Mouse (Mus musculus) cerebellum, adult 2 months (tissue): ENCODE data around the gene Gsk3b. TPM values are rescaled to one million over a fixed set of nuclear protein-coding genes. Genes with fewer than 3 reads are reported as not detected.

Experiments used
- DNase-seq, 2 experiments: peaks; one replicate each; pipeline ENCODE4 v3.0.0; 2021
- H3K27ac ChIP-seq: fragments of 200-500 bp; 2 replicates; pipeline ENCODE4 v1.5.1; 2012; ENCODE audit warnings: low read length, control low read depth, inconsistent platforms; ENCODE audit not compliant: insufficient read depth
- H3K27me3 ChIP-seq: fragments of 200-500 bp; 2 replicates; pipeline ENCODE4 v1.6.1; 2012; ENCODE audit warnings: inconsistent platforms, mild to moderate bottlenecking, low read length, moderate library complexity; ENCODE audit not compliant: control insufficient read depth, insufficient read depth
- H3K4me1 ChIP-seq: fragments of 200-500 bp; 2 replicates; pipeline ENCODE4 v1.6.1; 2011; ENCODE audit warnings: low read length; ENCODE audit not compliant: control insufficient read depth, insufficient read depth
- H3K4me3 ChIP-seq: fragments of 200-500 bp; replicated peaks from 2 replicates; pipeline ENCODE3; 2011; ENCODE audit warnings: mild to moderate bottlenecking, low read depth, low read length, control low read depth; ENCODE audit not compliant: insufficient read depth
- CTCF ChIP-seq: fragments of 200-500 bp; IDR thresholded peaks from 2 replicates; pipeline ENCODE4 v1.5.1; 2011; ENCODE audit warnings: low read depth, mild to moderate bottlenecking, control low read depth, low read length, moderate library complexity, borderline replicate concordance; ENCODE audit not compliant: insufficient read depth
- POLR2A ChIP-seq: fragments of 200-500 bp; IDR thresholded peaks from 2 replicates; pipeline ENCODE4 v1.6.1; 2011; ENCODE audit warnings: low read length, control low read depth, borderline replicate concordance; ENCODE audit not compliant: insufficient read depth
- WGBS: fragments of 180-500 bp; shearing (Covaris S2); methylation state at CpG from one replicate; pipeline ENCODE4 v1.1.7; 2018; 5-methylcytosine and 5-hydroxymethylcytosine counted together
- polyA plus RNA-seq: library from polyadenylated mRNA; depleted of rRNA; stranded (reverse); fragments of >200 nt; gene quantifications from 2 replicates; pipeline ENCODE4 v1.2.3, GENCODE M21; 2012

The Gsk3b gene
- polyA plus RNA-seq, 1 experiment = 48.7 TPM

GRCm38 (mm10) chr16:38280951-38281350, 192.2 kb downstream of the Gsk3b start:
- H3K4me3 ChIP-seq = no peak overlapping the region
- H3K27ac ChIP-seq = no peak overlapping the region
- 77% methylated on average over 7 of the region's 7 CpGs for WGBS
- no peak for TF ChIP-seq CTCF
- no peak for TF ChIP-seq POLR2A
- H3K27me3 ChIP-seq = no peaks in the 10 kb centered on the region
- no peaks in the 10 kb centered on the region for H3K4me1 ChIP-seq
- DNase-seq = no peak

- Histone ChIP-seq H3K27ac (no peak overlapping the region), H3K4me1 (no peaks in the 10 kb centered on the region), H3K27me3 (no peaks in the 10 kb centered on the region), H3K4me3 (no peak overlapping the region)
- DNase-seq = no peak
- TF ChIP-seq POLR2A = no peak
- no peak for TF ChIP-seq CTCF
- WGBS = 82% methylated on average over 7 of the region's 7 CpGs
These were observed 193.9 kb downstream of the Gsk3b start for GRCm38 (mm10) chr16:38282559-38283160.

GRCm38 (mm10) chr16:38283300-38283699, 194.5 kb downstream of the Gsk3b start:
- DNase-seq = no peak
- Histone ChIP-seq H3K27ac (no peak overlapping the region), H3K27me3 (no peaks in the 10 kb centered on the region), H3K4me1 (no peaks in the 10 kb centered on the region), H3K4me3 (no peak overlapping the region)
- TF ChIP-seq CTCF (no peak), POLR2A (no peak)
- WGBS = 39% methylated on average over 3 of the region's 3 CpGs

GRCm38 (mm10) chr16:38285801-38286200, 197.0 kb downstream of the Gsk3b start:
- Histone ChIP-seq H3K27me3 (no peaks in the 10 kb centered on the region), H3K27ac (no peak overlapping the region), H3K4me3 (no peak overlapping the region), H3K4me1 (no peaks in the 10 kb centered on the region)
- TF ChIP-seq CTCF = no peak
- TF ChIP-seq POLR2A = no peak
- no peak for DNase-seq
- 90% methylated on average over 7 of the region's 7 CpGs for WGBS

GRCm38 (mm10) chr16:38286541-38286940, 197.7 kb downstream of the Gsk3b start:
- Histone ChIP-seq H3K27me3 (no peaks in the 10 kb centered on the region), H3K4me3 (no peak overlapping the region), H3K27ac (no peak overlapping the region), H3K4me1 (no peaks in the 10 kb centered on the region)
- no peak for DNase-seq
- no peak for TF ChIP-seq CTCF
- TF ChIP-seq POLR2A = no peak
- WGBS = 27% methylated on average over 4 of the region's 4 CpGs

GRCm38 (mm10) chr16:38287357-38287756, 198.6 kb downstream of the Gsk3b start:
- H3K4me3 ChIP-seq = no peak overlapping the region
- H3K27me3 ChIP-seq = no peaks in the 10 kb centered on the region
- no peak overlapping the region for H3K27ac ChIP-seq
- H3K4me1 ChIP-seq = no peaks in the 10 kb centered on the region
- 89% methylated on average over 6 of the region's 6 CpGs for WGBS
- DNase-seq = no peak
- TF ChIP-seq CTCF (no peak), POLR2A (no peak)

GRCm38 (mm10) chr16:38287762-38288161, 199.0 kb downstream of the Gsk3b start:
- no peaks in the 10 kb centered on the region for H3K27me3 ChIP-seq
- TF ChIP-seq CTCF (no peak), POLR2A (no peak)
- no peak overlapping the region for H3K4me3 ChIP-seq
- no peak overlapping the region for H3K27ac ChIP-seq
- no peak for DNase-seq
- H3K4me1 ChIP-seq = no peaks in the 10 kb centered on the region
- 80% methylated on average over 3 of the region's 3 CpGs for WGBS

GRCm38 (mm10) chr16:38288851-38289250, 200.1 kb downstream of the Gsk3b start:
- Histone ChIP-seq H3K4me3 (no peak overlapping the region), H3K27me3 (no peaks in the 10 kb centered on the region), H3K4me1 (no peaks in the 10 kb centered on the region), H3K27ac (no peak overlapping the region)
- no peak for TF ChIP-seq CTCF
- TF ChIP-seq POLR2A = no peak
- 33% methylated on average over 6 of the region's 6 CpGs for WGBS
- no peak for DNase-seq

- TF ChIP-seq CTCF (no peak), POLR2A (no peak)
- Histone ChIP-seq H3K27me3 (no peaks in the 10 kb centered on the region), H3K27ac (no peak overlapping the region), H3K4me3 (no peak overlapping the region), H3K4me1 (no peaks in the 10 kb centered on the region)
- 72% methylated on average over 2 of the region's 2 CpGs for WGBS
- DNase-seq = no peak
These were observed 201.3 kb downstream of the Gsk3b start for GRCm38 (mm10) chr16:38290151-38290550.
